Mouse (Mus musculus): ENCODE results near the gene Olfr285. TPM values are rescaled to one million over a fixed set of nuclear protein-coding genes. Genes with fewer than 3 reads are reported as not detected.
A peak's percentile ranks its signal among the peaks of the same experiment; 100 is the strongest.

Gene Olfr285
- not detected in 2 replicates for polyA plus RNA-seq (2016; fragmentation: Nextera tagmentation; extraction: Ambion mirVana)

DNA sequence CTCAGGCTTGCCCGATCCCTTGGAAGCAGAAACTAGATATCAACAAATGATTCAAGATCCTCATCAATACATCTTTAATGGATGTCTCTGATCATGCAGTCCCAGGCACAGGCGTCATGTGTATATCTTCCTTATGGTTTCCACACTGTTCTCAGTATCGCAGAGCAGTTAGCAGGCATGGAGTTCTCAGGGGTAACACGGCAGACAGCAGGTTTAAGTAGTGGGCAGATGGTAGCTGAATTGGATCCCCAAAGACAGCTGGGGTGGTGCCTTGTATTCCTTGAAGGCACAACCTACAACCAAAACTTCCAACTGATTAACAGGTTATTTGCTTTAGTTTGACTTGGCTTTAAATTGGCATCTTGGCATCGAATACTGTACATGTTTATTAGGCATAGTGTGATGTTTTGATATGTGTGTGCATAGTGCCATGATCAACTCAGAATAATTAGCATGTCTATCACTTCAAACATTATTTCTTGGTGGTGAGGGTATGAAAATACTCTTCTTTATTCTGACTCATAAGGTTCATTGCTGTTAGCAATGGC lies at the start of gene Olfr285:
Olfr285 (minus strand) TSS at position 177 of the 548 bp plus-strand sequence.
- Histone ChIP-seq H3K4me2 (no peak within 1 kb of the TSS), H3K27ac (ENCODE audit: poor library complexity, severe bottlenecking) (no peak within 1 kb of the TSS), H3K27me3 (replicated peaks) (no peaks in the 10 kb centered on the region), H3K36me3 (no peaks in the 10 kb centered on the region), H3K4me3 (no peak within 1 kb of the TSS), H3K9ac (no peak within 1 kb of the TSS), H3K9me3 (replicated peaks) (peaks cover 5% of the 10 kb centered on the region; the same call in 1 of the 2 replicates), H3K4me1 (replicated peaks) (no peaks in the 10 kb centered on the region)
- WGBS, result 81% methylated on average over 5 of the region's 5 CpGs
- no peak for ATAC-seq (ENCODE audit: insufficient number of reproducible peaks, low FRiP score)

DNA sequence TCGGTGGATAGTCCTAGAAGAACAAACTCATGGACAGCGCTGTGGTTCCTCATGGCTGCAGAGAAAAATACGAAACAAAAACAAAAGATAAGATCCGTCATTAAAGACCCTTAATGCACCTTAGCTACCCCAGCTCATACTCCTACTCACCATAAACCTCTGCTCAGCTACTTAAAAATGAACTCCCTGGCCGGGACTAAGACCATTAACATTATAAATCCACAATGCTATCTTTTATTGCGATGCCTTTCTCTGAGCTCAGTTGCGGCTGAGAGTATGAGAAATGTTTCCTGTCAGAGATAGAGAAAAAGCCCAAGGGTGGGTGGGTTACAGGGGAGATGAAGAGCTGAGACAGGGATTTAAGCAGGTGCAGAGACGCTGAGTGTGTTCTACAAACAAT lies 23.7 kb upstream of the Olfr285 start, which contains the start of gene Olfr284:
Olfr284 (minus strand) TSS at position 101 of the 400 bp plus-strand sequence.
- no peak for ATAC-seq (ENCODE audit: insufficient number of reproducible peaks, low FRiP score)
- no peaks in the 10 kb centered on the region for H3K36me3 ChIP-seq
- no peak within 1 kb of the TSS for H3K4me2 ChIP-seq
- no peak within 1 kb of the TSS for H3K9ac ChIP-seq
- WGBS, result 73% methylated on average over 8 of the region's 8 CpGs
- no peaks in the 10 kb centered on the region for H3K4me1 ChIP-seq (replicated peaks)
- no peak within 1 kb of the TSS for H3K27ac ChIP-seq (ENCODE audit: poor library complexity, severe bottlenecking)
- no peak within 1 kb of the TSS for H3K4me3 ChIP-seq
- no peaks in the 10 kb centered on the region for H3K9me3 ChIP-seq (replicated peaks)
- H3K27me3 ChIP-seq (replicated peaks), result no peaks in the 10 kb centered on the region

DNA sequence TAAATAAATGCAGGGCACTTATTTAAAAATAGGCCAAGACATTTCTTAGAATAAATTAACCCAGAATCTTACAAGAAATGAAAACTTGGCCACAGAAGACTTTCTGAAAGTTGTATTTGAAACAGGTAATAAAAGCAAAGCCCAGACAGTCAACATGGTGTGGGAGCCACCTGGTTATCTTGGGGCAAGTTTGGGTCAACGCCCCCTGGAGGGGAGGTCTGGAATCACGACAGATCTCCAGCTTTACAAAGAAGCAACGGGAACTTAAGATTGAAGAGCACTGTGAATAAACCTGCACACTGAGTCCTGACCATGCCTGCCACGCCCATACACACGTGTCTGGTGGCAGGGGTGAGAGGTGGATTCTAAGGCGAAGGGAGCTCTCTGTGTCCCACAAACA lies 1.4 kb downstream of the Olfr285 start:
- no peak overlapping the region for H3K4me3 ChIP-seq
- H3K4me1 ChIP-seq (replicated peaks), result no peaks in the 10 kb centered on the region
- no peaks in the 10 kb centered on the region for H3K36me3 ChIP-seq
- no peak overlapping the region for H3K9ac ChIP-seq
- H3K4me2 ChIP-seq, result no peak overlapping the region
- no peaks in the 10 kb centered on the region for H3K27me3 ChIP-seq (replicated peaks)
- no peak overlapping the region for H3K27ac ChIP-seq (ENCODE audit: poor library complexity, severe bottlenecking)
- no peaks in the 10 kb centered on the region for H3K9me3 ChIP-seq (replicated peaks)
- WGBS, result 49% methylated on average over 6 of the region's 6 CpGs
- ATAC-seq (ENCODE audit: insufficient number of reproducible peaks, low FRiP score), result no peak

DNA sequence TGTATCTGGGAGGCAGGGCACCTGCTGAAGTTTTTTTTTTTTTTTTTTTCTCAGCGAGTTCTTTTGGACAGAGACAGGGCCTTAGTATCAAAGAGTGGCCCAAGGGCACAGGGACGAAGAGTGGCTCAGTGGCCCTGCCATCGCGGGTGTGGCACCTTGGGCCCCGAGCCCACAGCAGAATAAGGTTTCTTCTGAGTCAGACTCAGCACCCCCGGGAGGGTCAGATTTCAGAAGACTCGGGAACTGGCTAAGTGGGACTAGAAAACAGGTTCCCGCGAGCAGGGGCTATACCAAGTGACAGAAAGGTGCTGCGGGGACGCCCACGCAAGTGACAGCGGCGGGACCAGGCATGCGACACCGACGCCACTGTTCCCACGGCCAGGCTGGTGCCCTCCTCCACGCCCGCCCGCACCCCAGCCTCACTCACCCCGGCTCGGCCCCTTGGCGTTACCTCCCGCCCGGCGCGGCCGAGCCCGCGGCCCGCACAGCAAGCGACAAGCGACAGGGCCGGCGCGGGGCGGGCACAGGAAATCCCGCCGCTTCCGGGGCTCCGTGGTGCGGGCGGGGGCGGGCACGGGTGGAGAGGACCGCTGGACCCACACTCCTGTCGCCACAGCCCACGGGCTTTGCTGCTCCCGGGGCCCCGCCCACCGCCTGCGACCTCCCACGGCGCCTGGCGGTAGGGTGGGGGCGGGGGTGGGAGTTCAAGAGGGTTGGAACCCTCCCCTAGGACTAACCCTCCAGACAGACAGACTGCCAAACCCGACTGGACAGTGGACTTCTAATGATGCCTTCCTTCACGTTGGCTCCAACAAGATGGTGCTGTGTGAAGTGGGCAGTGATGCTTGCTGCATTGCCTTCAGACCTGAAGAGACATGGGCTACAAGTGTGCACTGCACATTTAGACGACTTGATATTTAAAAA lies 21.3 kb downstream of the Olfr285 start, which contains the start of gene Zfp641:
Zfp641 (minus strand) TSS at position 534 of the 924 bp plus-strand sequence.
- Histone ChIP-seq H3K27ac (ENCODE audit: poor library complexity, severe bottlenecking) (no peak within 1 kb of the TSS), H3K4me2 (peak within 1 kb of the TSS; percentile 85), H3K27me3 (replicated peaks) (0 out of 2 replicates have a peak, but pooled peaks cover 12% of the 10 kb centered on the region), H3K9me3 (replicated peaks) (no peaks in the 10 kb centered on the region), H3K9ac (peak within 1 kb of the TSS; percentile 80), H3K36me3 (no peaks in the 10 kb centered on the region), H3K4me1 (replicated peaks) (no peaks in the 10 kb centered on the region), H3K4me3 (peak within 1 kb of the TSS; percentile 75)
- peak; percentile 42; the same call in 1 of the 2 replicates for ATAC-seq (ENCODE audit: insufficient number of reproducible peaks, low FRiP score)
- 3% methylated on average over 59 of the region's 60 CpGs for WGBS

DNA sequence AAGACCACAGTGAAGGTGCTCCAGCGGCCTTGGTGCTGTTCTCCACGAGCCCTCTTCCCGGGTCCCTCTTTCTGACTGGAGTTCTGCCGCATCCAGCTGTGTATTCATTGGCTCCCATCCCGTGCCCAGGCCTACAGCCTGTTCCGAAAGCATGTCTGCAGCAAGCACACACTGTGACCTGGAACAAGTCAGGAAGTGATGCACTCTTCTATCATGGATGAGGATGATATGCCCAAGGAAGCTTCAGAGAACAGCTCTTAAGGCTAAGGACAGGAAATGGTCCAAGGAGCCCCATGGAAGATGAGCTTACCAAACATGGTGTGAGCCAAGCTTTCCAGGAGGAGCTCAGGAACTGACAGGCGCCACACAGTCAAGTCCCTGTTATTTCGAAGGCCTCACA lies 23.5 kb downstream of the Olfr285 start:
- Histone ChIP-seq H3K4me2 (no peak overlapping the region), H3K4me3 (no peak overlapping the region), H3K4me1 (replicated peaks) (no peaks in the 10 kb centered on the region), H3K9me3 (replicated peaks) (no peaks in the 10 kb centered on the region), H3K36me3 (no peaks in the 10 kb centered on the region; the same call in 1 of the 2 replicates), H3K9ac (no peak overlapping the region), H3K27ac (ENCODE audit: poor library complexity, severe bottlenecking) (no peak overlapping the region), H3K27me3 (replicated peaks) (peaks cover 14% of the 10 kb centered on the region)
- WGBS, result 75% methylated on average over 8 of the region's 8 CpGs
- no peak for ATAC-seq (ENCODE audit: insufficient number of reproducible peaks, low FRiP score)

DNA sequence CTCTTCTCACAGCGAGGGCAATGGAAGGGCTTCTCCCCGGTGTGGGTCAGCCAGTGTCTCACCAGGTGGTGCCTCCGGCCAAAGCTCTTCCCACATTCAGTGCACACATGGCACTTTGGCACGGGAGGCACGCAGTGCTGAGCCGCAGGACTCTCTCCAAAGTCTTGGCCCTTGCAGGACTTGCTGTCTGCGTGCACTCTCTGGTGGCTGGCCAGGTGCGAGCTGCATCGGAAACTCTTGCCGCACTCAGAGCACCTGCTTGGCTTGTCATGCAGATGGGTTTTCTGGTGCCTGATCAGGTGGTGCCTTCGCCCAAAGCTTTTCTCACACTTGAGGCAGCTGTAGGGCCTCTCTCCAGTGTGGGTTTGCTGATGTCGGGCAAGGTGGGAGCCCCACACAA lies 28.6 kb downstream of the Olfr285 start:
- no peak for ATAC-seq (ENCODE audit: insufficient number of reproducible peaks, low FRiP score)

DNA sequence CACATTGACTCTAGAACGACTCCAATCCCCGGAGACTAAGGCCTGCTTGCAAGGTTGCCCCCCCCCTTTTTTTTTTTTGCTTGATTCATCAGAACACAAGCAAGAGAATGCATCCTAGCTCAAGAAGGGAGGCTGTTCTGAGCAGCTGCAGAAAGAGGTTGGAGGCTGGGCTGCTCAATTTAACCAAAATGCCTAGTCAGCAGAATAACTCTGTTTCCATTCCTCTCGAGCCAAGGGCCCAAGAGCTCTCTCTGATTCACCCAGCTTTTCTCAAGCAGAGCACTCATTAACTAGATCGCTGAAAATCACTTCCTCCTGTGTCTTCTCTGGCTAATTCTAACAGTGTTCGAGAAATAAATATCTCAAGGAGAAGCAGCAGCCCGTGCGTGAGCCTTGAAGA lies 30.7 kb downstream of the Olfr285 start:
- Histone ChIP-seq H3K4me3 (no peak overlapping the region), H3K9me3 (replicated peaks) (no peaks in the 10 kb centered on the region), H3K36me3 (no peaks in the 10 kb centered on the region; the same call in 1 of the 2 replicates), H3K27me3 (replicated peaks) (peaks cover 6% of the 10 kb centered on the region), H3K9ac (no peak overlapping the region), H3K4me2 (no peak overlapping the region), H3K4me1 (replicated peaks) (no peaks in the 10 kb centered on the region), H3K27ac (ENCODE audit: poor library complexity, severe bottlenecking) (no peak overlapping the region)
- no peak for ATAC-seq (ENCODE audit: insufficient number of reproducible peaks, low FRiP score)
- WGBS, result 76% methylated on average over 7 of the region's 7 CpGs

More for the DNA sequence above, 28.6 kb downstream of the Olfr285 start:
- Histone ChIP-seq H3K4me3 (no peak overlapping the region), H3K36me3 (no peaks in the 10 kb centered on the region; the same call in 1 of the 2 replicates), H3K4me2 (no peak overlapping the region), H3K9me3 (replicated peaks) (no peaks in the 10 kb centered on the region), H3K4me1 (replicated peaks) (no peaks in the 10 kb centered on the region), H3K27me3 (replicated peaks) (peaks cover 6% of the 10 kb centered on the region), H3K9ac (no peak overlapping the region), H3K27ac (ENCODE audit: poor library complexity, severe bottlenecking) (no peak overlapping the region)
- whole genome bisulfite sequencing, result 67% methylated on average over 12 of the region's 12 CpGs

Other genes with a start within 250 kb of the Olfr285 start
- gene Pfkm, start 224.8 kb downstream of the Olfr285 start, polyA plus RNA-seq (2016; fragmentation: Nextera tagmentation; extraction: Ambion mirVana), result 80.3 and 82.2 TPM in 2 replicates
- 26.9 and 30.1 TPM in 2 replicates for gene Senp1, start 223.6 kb downstream of the Olfr285 start, polyA plus RNA-seq (2016; fragmentation: Nextera tagmentation; extraction: Ambion mirVana)
- gene Asb8, start 151.7 kb downstream of the Olfr285 start, polyA plus RNA-seq (2016; fragmentation: Nextera tagmentation; extraction: Ambion mirVana), result 76.2 and 78.9 TPM in 2 replicates
- gene Ccdc184, start 150.2 kb downstream of the Olfr285 start, polyA plus RNA-seq (2016; fragmentation: Nextera tagmentation; extraction: Ambion mirVana), result 1.4 TPM in 2 replicates
- gene Olfr288, start 121.8 kb downstream of the Olfr285 start, polyA plus RNA-seq (2016; fragmentation: Nextera tagmentation; extraction: Ambion mirVana), result not detected in 2 replicates
- gene Gm44579, start 96.4 kb downstream of the Olfr285 start, polyA plus RNA-seq (2016; fragmentation: Nextera tagmentation; extraction: Ambion mirVana), result not detected in 2 replicates
- not detected in 2 replicates for gene Olfr287, start 96.3 kb downstream of the Olfr285 start, polyA plus RNA-seq (2016; fragmentation: Nextera tagmentation; extraction: Ambion mirVana)
- gene Olfr286, start 82.9 kb downstream of the Olfr285 start, polyA plus RNA-seq (2016; fragmentation: Nextera tagmentation; extraction: Ambion mirVana), result not detected in 2 replicates
- gene H1fnt, start 60.1 kb downstream of the Olfr285 start, polyA plus RNA-seq (2016; fragmentation: Nextera tagmentation; extraction: Ambion mirVana), result not detected in 2 replicates
- 1.5 and 1.7 TPM in 2 replicates for gene Zfp641, start 21.2 kb downstream of the Olfr285 start, polyA plus RNA-seq (2016; fragmentation: Nextera tagmentation; extraction: Ambion mirVana)
- not detected in 2 replicates for gene Olfr284, start 23.6 kb upstream of the Olfr285 start, polyA plus RNA-seq (2016; fragmentation: Nextera tagmentation; extraction: Ambion mirVana)
- gene Olfr283, start 63.6 kb upstream of the Olfr285 start, polyA plus RNA-seq (2016; fragmentation: Nextera tagmentation; extraction: Ambion mirVana), result not detected in 2 replicates
- not detected in 2 replicates for gene Olfr282, start 113.9 kb upstream of the Olfr285 start, polyA plus RNA-seq (2016; fragmentation: Nextera tagmentation; extraction: Ambion mirVana)
- not detected in 2 replicates for gene Olfr281, start 135.2 kb upstream of the Olfr285 start, polyA plus RNA-seq (2016; fragmentation: Nextera tagmentation; extraction: Ambion mirVana)
- gene OR5BS1P, start 152.5 kb upstream of the Olfr285 start, polyA plus RNA-seq (2016; fragmentation: Nextera tagmentation; extraction: Ambion mirVana), result not detected in 2 replicates
- not detected in 2 replicates for gene Lalba, start 165.4 kb upstream of the Olfr285 start, polyA plus RNA-seq (2016; fragmentation: Nextera tagmentation; extraction: Ambion mirVana)
- not detected in 2 replicates for gene Olfr279, start 175.0 kb upstream of the Olfr285 start, polyA plus RNA-seq (2016; fragmentation: Nextera tagmentation; extraction: Ambion mirVana)
- gene Kansl2, start 216.9 kb upstream of the Olfr285 start, polyA plus RNA-seq (2016; fragmentation: Nextera tagmentation; extraction: Ambion mirVana), result 95.9 and 99.7 TPM in 2 replicates

Measured in heart, embryonic 12.5 days (tissue).